ENCODE assay signal across 9 mouse cellular contexts in genomic region chr17:28515431-28516341, GRCm38 (mm10). TPM values are rescaled to one million over a fixed set of nuclear protein-coding genes. Genes with fewer than 3 reads are reported as not detected.
DNase-seq lines count a peak whose midpoint lies in the region; ATAC-seq and TF ChIP-seq lines count a peak whose summit lies in the region.
"Had no signal": no experiment of that assay in that cellular context is flagged by ENCODE, and none has a peak within 500 bp of the region (broad histone marks: within the 10 kb centered on the region; RNA-seq: fewer than 3 reads in every experiment).

No protein-coding gene starts in this region.

- no peak for TF ChIP-seq RAD21 in CH12.LX (IDR thresholded peaks at IDR 0.05; ENCODE audit: low read depth, low read length)

- H3K4me1 ChIP-seq in CH12.LX (ENCODE audit: control insufficient read depth in 1 of 2, insufficient read depth in 2 of 2): peaks cover 24 to 82% of the 10 kb centered on the region in 2 experiments
- peaks cover 23% of the 10 kb centered on the region for H3K4me1 ChIP-seq in forebrain, embryonic 15.5 days

- dilution Hi-C loops in CH12.LX (cut with MboI; ENCODE audit: extremely low pct_ligation_motif_present, extremely low pct_unique_long_range_greater_than_20kb, low sequenced_read_pairs): no loop called here

- no peaks in the 10 kb centered on the region for H3K79me2 ChIP-seq in CH12.LX (replicated peaks; ENCODE audit: control insufficient read depth, extremely low read depth, insufficient read depth, poor library complexity, severe bottlenecking)

- ATAC-seq in forebrain, embryonic 15.5 days (replicated peaks): no peak
- ATAC-seq in erythroblast, adult 5-6 weeks (replicated peaks; ENCODE audit: low FRiP score, poor library complexity, severe bottlenecking): no peak

- peaks cover 3% of the 10 kb centered on the region for H3K9me3 ChIP-seq in CH12.LX (replicated peaks; ENCODE audit: low read length)
- H3K9me3 ChIP-seq in forebrain, embryonic 15.5 days: no peaks in the 10 kb centered on the region

- intact Hi-C loops in heart, postnatal 36 days (cut with DNase I): loop anchor here (10.0 kb wide), 1 partner anchor 491 kb away; no protein-coding TSS in a partner anchor

- no peak overlapping the region for H3K27ac ChIP-seq in CH12.LX (ENCODE audit: insufficient read depth, low read depth)
- no peak overlapping the region for H3K27ac ChIP-seq in forebrain, embryonic 15.5 days (replicated peaks)

- no peak for TF ChIP-seq POLR2A in CH12.LX (IDR thresholded peaks at IDR 0.05; ENCODE audit: low read depth, low read length)

- peaks cover 8% of the 10 kb centered on the region for H3K27me3 ChIP-seq in CH12.LX (replicated peaks)
- 0 out of 2 replicates have a peak, but pooled peaks cover 4% of the 10 kb centered on the region for H3K27me3 ChIP-seq in forebrain, embryonic 15.5 days

- no peak overlapping the region for H3K4me2 ChIP-seq in CH12.LX (ENCODE audit: insufficient read depth, low read depth, poor library complexity, severe bottlenecking)
- no peak overlapping the region for H3K4me2 ChIP-seq in forebrain, embryonic 15.5 days (replicated peaks)

- TF ChIP-seq CTCF in CH12.LX (conservative IDR thresholded peaks at IDR 0.05 in 1 of 2, IDR thresholded peaks at IDR 0.05 in 1 of 2; ENCODE audit: low read depth in 2 of 2, low read length in 2 of 2): no peak

- 74% methylated on average over 10 of the region's 10 CpGs for WGBS in forebrain, embryonic 15.5 days

- H3K4me3 ChIP-seq in CH12.LX (replicated peaks in 1 of 3; ENCODE audit: low read depth in 2 of 3, low read length in 2 of 3, poor library complexity in 1 of 3): peak overlapping the region in 1 of 3 experiments; percentile 26
- no peak overlapping the region for H3K4me3 ChIP-seq in forebrain, embryonic 15.5 days

- no peak overlapping the region for H3K9ac ChIP-seq in CH12.LX (ENCODE audit: insufficient read depth, low read depth)
- no peak overlapping the region for H3K9ac ChIP-seq in forebrain, embryonic 15.5 days (replicated peaks)

- TF ChIP-seq EP300 in CH12.LX (IDR thresholded peaks at IDR 0.05; ENCODE audit: low read length): no peak

- peak; percentile 53 to 56 for DNase-seq in gastrocnemius, adult 8-10 months (ENCODE audit: low spot score in 2 of 2)
- DNase-seq in gastrocnemius, postnatal 10 days: no peak
- DNase-seq in CH12.LX (ENCODE audit: extremely low read depth): no peak
- DNase-seq in heart, postnatal 36 days: peak; percentile 65 to 78
- peak; percentile 41 to 60 for DNase-seq in natural killer cell, adult 2 months (ENCODE audit: low spot score in 2 of 2)
- DNase-seq in layer of hippocampus, postnatal 36 days: no peak

- in situ Hi-C loops in CH12.LX (cut with MboI; ENCODE audit: low pct_ligation_motif_present, low pct_unique_long_range_greater_than_20kb, low sequenced_read_pairs): loop anchor here (25.0 kb wide), 1 partner anchor 303 kb away; the partner anchor contains the start of gene Def6

- H3K36me3 ChIP-seq in CH12.LX (replicated peaks in 1 of 2; ENCODE audit: control insufficient read depth in 1 of 2, insufficient read depth in 1 of 2, low read length in 1 of 2): no peaks in the 10 kb centered on the region
- H3K36me3 ChIP-seq in forebrain, embryonic 15.5 days: no peaks in the 10 kb centered on the region

TF ChIP-seq in CH12.LX, 34 proteins besides CTCF, POLR2A, EP300 and RAD21:
- 0 out of 2 replicates have a peak, but pooled peaks have one; percentile 23 for TF ChIP-seq MAZ (IDR thresholded peaks at IDR 0.05; ENCODE audit: low read depth, low read length)
- no peak for TF ChIP-seq TCF12 (IDR thresholded peaks at IDR 0.05; ENCODE audit: low read depth, low read length)
- TF ChIP-seq MXI1 (IDR thresholded peaks at IDR 0.05; ENCODE audit: low read depth, low read length): no peak
- no peak for TF ChIP-seq HCFC1 (IDR thresholded peaks at IDR 0.05; ENCODE audit: low read depth, low read length)
- no peak for TF ChIP-seq CHD1 (IDR thresholded peaks at IDR 0.05; ENCODE audit: low read depth, low read length)
- TF ChIP-seq USF2 (conservative IDR thresholded peaks at IDR 0.05; ENCODE audit: low read depth, low read length): no peak
TF ChIP-seq in CH12.LX: peak in this region for 1.

RNA-seq across cellular contexts. Expression of gene Fkbp5, which starts 1.6 kb away (rescaled TPM):
- total RNA-seq in gastrocnemius, adult 8-10 months (2022): 100 to 1,000 TPM in 1 of 4 experiments, 10 to 100 TPM in 3; 39.2 to 148 (median 53.2) TPM
- 10 to 100 TPM in 1 of 2 experiments, 1 to 10 TPM in 1; 6.0 to 14.4 TPM for total RNA-seq in gastrocnemius, postnatal 10 days (2021)
- 14.4 and 17.5 TPM in 2 replicates for total RNA-seq in CH12.LX (2012; rRNA removed)
- 21.5 and 22.6 TPM in 2 replicates for total RNA-seq in CH12.LX (2014; rRNA removed)
- 31.4 and 35.3 TPM in 2 replicates for polyA plus RNA-seq in CH12.LX (2012; ENCODE audit: insufficient read length, low read depth)
- total RNA-seq in heart, postnatal 36 days (2021): 10 to 100 TPM; 50.0 to 72.1 TPM
- 10 to 100 TPM; 67.0 to 92.3 TPM for total RNA-seq in layer of hippocampus, postnatal 36 days (2021)
- 32.8 and 34.6 TPM in 2 replicates for polyA plus RNA-seq in forebrain, embryonic 15.5 days (2015; fragmentation: Nextera tagmentation; extraction: Ambion mirVana)
- 3.7 and 6.7 TPM in 2 replicates for total RNA-seq in erythroblast, adult 5-6 weeks (2015; ENCODE audit: low replicate concordance)
- total RNA-seq in erythroblast, adult 5-6 weeks (2017; ENCODE audit: low replicate concordance): 12.8 and 13.8 TPM in 2 replicates

RNA-seq across cellular contexts. Expression of gene Armc12, which starts 14.9 kb away (rescaled TPM):
- total RNA-seq in gastrocnemius, adult 8-10 months (2022): not detected
- not detected for total RNA-seq in gastrocnemius, postnatal 10 days (2021)
- not detected in 2 replicates for total RNA-seq in CH12.LX (2012; rRNA removed)
- total RNA-seq in CH12.LX (2014; rRNA removed): not detected in 2 replicates
- not detected in 2 replicates for polyA plus RNA-seq in CH12.LX (2012; ENCODE audit: insufficient read length, low read depth)
- not detected for total RNA-seq in heart, postnatal 36 days (2021)
- not detected for total RNA-seq in layer of hippocampus, postnatal 36 days (2021)
- not detected in 2 replicates for polyA plus RNA-seq in forebrain, embryonic 15.5 days (2015; fragmentation: Nextera tagmentation; extraction: Ambion mirVana)
- total RNA-seq in erythroblast, adult 5-6 weeks (2015; ENCODE audit: low replicate concordance): not detected in 2 replicates
- not detected in 2 replicates for total RNA-seq in erythroblast, adult 5-6 weeks (2017; ENCODE audit: low replicate concordance)
- total RNA-seq: ES-E14 had no signal

RNA-seq across cellular contexts. Expression of gene Clpsl2, which starts 33.5 kb away (rescaled TPM):
- not detected for total RNA-seq in gastrocnemius, adult 8-10 months (2022)
- not detected for total RNA-seq in gastrocnemius, postnatal 10 days (2021)
- not detected in 2 replicates for total RNA-seq in CH12.LX (2012; rRNA removed)
- total RNA-seq in CH12.LX (2014; rRNA removed): not detected in 2 replicates
- not detected in 2 replicates for polyA plus RNA-seq in CH12.LX (2012; ENCODE audit: insufficient read length, low read depth)
- total RNA-seq in heart, postnatal 36 days (2021): not detected
- total RNA-seq in layer of hippocampus, postnatal 36 days (2021): not detected
- polyA plus RNA-seq in forebrain, embryonic 15.5 days (2015; fragmentation: Nextera tagmentation; extraction: Ambion mirVana): not detected in 2 replicates
- total RNA-seq in erythroblast, adult 5-6 weeks (2015; ENCODE audit: low replicate concordance): not detected in 2 replicates
- total RNA-seq in erythroblast, adult 5-6 weeks (2017; ENCODE audit: low replicate concordance): not detected in 2 replicates
- total RNA-seq: ES-E14 had no signal

RNA-seq across cellular contexts. Expression of gene Clps, which starts 44.9 kb away (rescaled TPM):
- total RNA-seq in gastrocnemius, adult 8-10 months (2022): not detected
- not detected for total RNA-seq in gastrocnemius, postnatal 10 days (2021)
- not detected in 2 replicates for total RNA-seq in CH12.LX (2012; rRNA removed)
- total RNA-seq in CH12.LX (2014; rRNA removed): not detected in 2 replicates
- polyA plus RNA-seq in CH12.LX (2012; ENCODE audit: insufficient read length, low read depth): not detected in 2 replicates
- total RNA-seq in heart, postnatal 36 days (2021): not detected
- not detected for total RNA-seq in layer of hippocampus, postnatal 36 days (2021)
- polyA plus RNA-seq in forebrain, embryonic 15.5 days (2015; fragmentation: Nextera tagmentation; extraction: Ambion mirVana): not detected in 2 replicates
- total RNA-seq in erythroblast, adult 5-6 weeks (2015; ENCODE audit: low replicate concordance): not detected in 2 replicates
- total RNA-seq in erythroblast, adult 5-6 weeks (2017; ENCODE audit: low replicate concordance): not detected in 2 replicates

RNA-seq across cellular contexts. Expression of gene Lhfpl5, which starts 59.8 kb away (rescaled TPM):
- not detected for total RNA-seq in gastrocnemius, adult 8-10 months (2022)
- total RNA-seq in gastrocnemius, postnatal 10 days (2021): not detected
- total RNA-seq in CH12.LX (2012; rRNA removed) (0.08 TPM in 1 of 2 replicates, not detected in the other), CH12.LX (2014; rRNA removed) (not detected in 2 replicates)
- polyA plus RNA-seq in CH12.LX (2012; ENCODE audit: insufficient read length, low read depth): not detected in 2 replicates
- total RNA-seq in heart, postnatal 36 days (2021): not detected
- 1 to 10 TPM; 3.6 to 4.0 TPM for total RNA-seq in layer of hippocampus, postnatal 36 days (2021)
- polyA plus RNA-seq in forebrain, embryonic 15.5 days (2015; fragmentation: Nextera tagmentation; extraction: Ambion mirVana): 5.3 and 6.2 TPM in 2 replicates
- not detected in 2 replicates for total RNA-seq in erythroblast, adult 5-6 weeks (2015; ENCODE audit: low replicate concordance)
- total RNA-seq in erythroblast, adult 5-6 weeks (2017; ENCODE audit: low replicate concordance): not detected in 2 replicates

Comparison
In these comparisons a context has a peak if more than half of its experiments do, and no peak if none do; other contexts are left out.
1. DNase-seq: peak in gastrocnemius, adult 8-10 months (2 of 2), heart, postnatal 36 days (2 of 2) and natural killer cell, adult 2 months (2 of 2); none in gastrocnemius, postnatal 10 days (single experiment), CH12.LX (single experiment) and layer of hippocampus, postnatal 36 days (0 of 2).